Mouse (Mus musculus) heart, embryonic 11.5 days (tissue): ENCODE measurements around the gene Grm4. TPM values are rescaled to one million over a fixed set of nuclear protein-coding genes. Genes with fewer than 3 reads are reported as not detected.
"Not testable (repeated sequence)": the region's sequence is repeated elsewhere in the genome, so short reads cannot be mapped to it uniquely, and the experiment has no call there.

ENCODE experiments used
- ATAC-seq: fragments of 200-750 bp; cut with Nextera tagmentation; replicated peaks from 2 replicates; pipeline ENCODE4 v1.8.0; 2017; ENCODE audit warnings: moderate library complexity; ENCODE audit not compliant: insufficient number of reproducible peaks, low FRiP score, low TSS enrichment
- H3K27ac ChIP-seq: fragments of 300-500 bp; sonication (generic); 2 replicates; pipeline ENCODE4 v1.5.1; 2014; ENCODE audit warnings: mild to moderate bottlenecking, low read depth, low read length
- H3K27me3 ChIP-seq: fragments of 300-500 bp; sonication (generic); 2 replicates; pipeline ENCODE4 v1.6.1; 2014; ENCODE audit warnings: mild to moderate bottlenecking, low read length, mixed read lengths; ENCODE audit not compliant: control insufficient read depth, insufficient read depth
- H3K36me3 ChIP-seq: fragments of 300-500 bp; sonication (generic); 2 replicates; pipeline ENCODE4 v1.6.1; 2014; ENCODE audit warnings: mild to moderate bottlenecking, low read length, moderate library complexity, mixed read lengths; ENCODE audit not compliant: control insufficient read depth, insufficient read depth
- H3K4me1 ChIP-seq: fragments of 300-500 bp; sonication (generic); 2 replicates; pipeline ENCODE4 v1.6.1; 2014; ENCODE audit warnings: low read length; ENCODE audit not compliant: control insufficient read depth, insufficient read depth
- H3K4me2 ChIP-seq: fragments of 300-500 bp; sonication (generic); 2 replicates; pipeline ENCODE4 v1.6.1; 2014; ENCODE audit warnings: mild to moderate bottlenecking, moderate library complexity
- H3K4me3 ChIP-seq: fragments of 300-500 bp; sonication (generic); 2 replicates; pipeline ENCODE4 v1.5.1; 2014; ENCODE audit warnings: low read depth, low read length
- H3K9ac ChIP-seq: fragments of 300-500 bp; sonication (generic); 2 replicates; pipeline ENCODE4 v1.6.1; 2014; ENCODE audit warnings: mild to moderate bottlenecking, low read depth, low read length, moderate library complexity
- H3K9me3 ChIP-seq: fragments of 300-500 bp; sonication (generic); replicated peaks from 2 replicates; pipeline ENCODE4 v1.6.1; 2016; ENCODE audit warnings: low read length; ENCODE audit not compliant: control insufficient read depth
- WGBS: fragments of 180-500 bp; shearing (Covaris S2); extraction: QIAGEN DNeasy Blood & Tissue Kit; methylation state at CpG from one replicate; pipeline ENCODE4 v1.1.7; 2014; ENCODE audit not compliant: insufficient replicate concordance; 5-methylcytosine and 5-hydroxymethylcytosine counted together
- polyA plus RNA-seq: library from polyadenylated mRNA; unstranded; fragments of >200 nt; fragmentation: Nextera tagmentation; extraction: Ambion mirVana; gene quantifications from 2 replicates; pipeline ENCODE4 v1.2.1, GENCODE M21; 2014

The Grm4 gene
- polyA plus RNA-seq, 1 experiment from 2014 or later, result 0.07 TPM

DNA sequence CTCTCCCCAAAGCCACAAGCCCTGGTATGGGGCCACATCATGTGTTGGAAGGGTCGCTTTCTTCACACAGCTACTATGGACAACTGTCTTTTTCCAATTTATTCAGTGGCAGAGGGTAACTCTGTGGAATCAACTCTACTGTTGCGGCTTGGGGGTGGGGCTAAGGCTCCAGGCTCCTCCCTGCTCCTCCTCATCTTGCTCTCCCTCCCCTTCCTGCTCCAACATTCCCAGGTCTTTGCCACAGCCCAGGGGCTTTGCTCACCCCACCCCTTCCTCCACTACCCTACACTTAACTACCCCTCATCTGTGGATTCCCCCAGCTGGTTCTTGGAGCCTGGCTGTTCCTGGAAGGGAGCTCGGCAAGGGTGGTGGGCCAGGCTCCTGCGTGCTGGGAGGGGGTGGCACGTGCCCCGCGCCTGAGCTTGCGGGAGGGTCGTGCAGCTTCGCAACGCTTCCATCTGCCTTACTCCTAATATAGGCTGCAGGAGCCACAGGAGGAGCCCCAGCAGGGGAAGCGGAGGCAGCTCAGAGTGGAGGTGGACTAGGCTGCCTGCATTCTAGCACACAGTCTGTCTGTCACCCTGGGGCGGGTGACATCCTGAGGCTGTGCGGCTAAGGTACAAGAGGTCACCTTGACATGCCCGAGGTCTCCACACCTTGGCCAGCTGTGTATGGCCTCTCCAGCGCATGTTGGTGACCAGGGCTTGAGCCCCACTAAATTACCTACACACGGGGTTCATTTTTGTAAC lies 135.5 kb downstream of the Grm4 start:
- no peak overlapping the region for H3K9ac ChIP-seq
- no peak overlapping the region for H3K4me3 ChIP-seq
- H3K4me2 ChIP-seq, result peak overlapping the region; percentile 29
- no peaks in the 10 kb centered on the region for H3K9me3 ChIP-seq
- no peak overlapping the region for H3K27ac ChIP-seq
- H3K4me1 ChIP-seq, result peaks cover 9% of the 10 kb centered on the region
- H3K36me3 ChIP-seq, result no peaks in the 10 kb centered on the region
- peaks cover 12% of the 10 kb centered on the region; the same call in 1 of the 2 replicates for H3K27me3 ChIP-seq
- WGBS, result 28% methylated on average over 17 of the region's 17 CpGs
- ATAC-seq, result no peak; the same call in 1 of the 2 replicates

DNA sequence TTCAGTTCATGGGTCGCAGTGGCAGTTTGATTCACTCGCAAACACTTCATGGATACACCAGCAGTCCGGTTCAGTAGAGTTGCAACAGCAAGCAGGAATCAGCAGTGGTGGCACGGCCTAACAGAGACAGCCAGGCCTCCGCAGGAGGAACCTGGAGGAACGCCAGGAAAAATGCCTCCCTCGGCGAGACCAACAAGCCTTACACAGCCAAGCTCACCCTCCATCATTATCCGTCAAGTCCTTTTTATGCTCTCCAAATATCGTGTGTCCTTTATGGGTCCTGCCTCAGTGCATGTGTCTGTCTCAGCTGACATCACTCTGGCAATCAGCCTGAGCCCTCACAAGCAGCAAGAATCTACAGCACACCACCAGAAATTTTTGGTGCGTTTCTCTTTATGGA lies 138.3 kb downstream of the Grm4 start:
- Histone ChIP-seq H3K4me1 (peaks cover 9% of the 10 kb centered on the region), H3K27ac (no peak overlapping the region), H3K9ac (no peak overlapping the region), H3K4me2 (no peak overlapping the region), H3K4me3 (no peak overlapping the region), H3K36me3 (no peaks in the 10 kb centered on the region), H3K9me3 (no peaks in the 10 kb centered on the region), H3K27me3 (peaks cover 18% of the 10 kb centered on the region)
- WGBS, result 79% methylated on average over 11 of the region's 11 CpGs
- no peak for ATAC-seq

DNA sequence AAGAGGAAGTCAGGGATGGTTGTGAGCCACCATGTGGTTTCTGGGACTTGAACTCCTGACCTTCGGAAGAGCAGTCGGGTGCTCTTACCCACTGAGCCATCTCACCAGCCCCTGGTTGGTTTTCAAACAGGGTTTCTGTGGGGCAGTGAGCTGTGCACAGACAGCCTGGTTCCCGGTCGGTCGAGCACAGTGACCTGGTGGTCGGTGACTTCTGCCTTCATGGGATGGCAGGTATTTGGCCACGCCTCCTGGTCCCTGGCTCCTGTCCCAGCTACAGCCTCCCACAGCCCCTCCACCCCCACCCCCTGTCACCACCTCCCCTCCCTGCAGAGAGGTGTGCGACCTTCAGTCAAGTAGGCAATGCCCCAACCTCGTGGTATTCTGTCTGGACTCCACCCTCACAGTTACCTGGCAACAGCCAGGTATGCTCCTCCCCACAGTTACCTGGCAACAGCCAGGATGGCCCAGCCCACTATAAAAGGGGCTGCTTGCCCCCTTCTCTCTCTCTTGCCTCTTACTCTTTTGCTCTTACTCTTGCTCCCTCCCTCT lies 140.2 kb downstream of the Grm4 start:
- WGBS, result 56% methylated on average over 9 of the region's 9 CpGs
- not testable (repeated sequence) for H3K36me3 ChIP-seq, H3K27ac ChIP-seq, H3K9me3 ChIP-seq, ATAC-seq, H3K4me3 ChIP-seq, H3K4me1 ChIP-seq, H3K4me2 ChIP-seq, H3K9ac ChIP-seq
- H3K27me3 ChIP-seq, result peaks cover 15% of the 10 kb centered on the region

DNA sequence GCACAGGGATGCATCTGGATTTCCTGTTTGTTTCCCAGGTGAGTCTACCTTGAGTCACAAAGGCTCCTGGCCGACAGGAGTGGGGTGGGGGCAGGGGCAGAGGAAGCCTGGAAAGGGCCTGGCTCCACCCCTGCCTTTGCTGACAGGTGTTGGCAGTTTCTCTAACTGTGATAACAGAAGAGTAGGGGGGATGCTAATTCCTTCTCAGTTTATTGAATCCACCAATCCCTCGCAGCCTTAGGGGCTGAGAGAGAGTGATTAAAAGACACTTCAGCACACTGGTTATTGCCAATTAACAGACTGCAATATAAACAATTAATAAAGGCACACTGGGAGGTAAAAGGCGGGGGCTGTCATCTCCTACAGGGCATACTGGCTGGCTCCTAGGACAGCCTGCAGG lies 142.2 kb downstream of the Grm4 start:
- no peaks in the 10 kb centered on the region for H3K4me1 ChIP-seq
- H3K27me3 ChIP-seq, result peaks cover 12% of the 10 kb centered on the region
- 21% methylated on average over 3 of the region's 3 CpGs for WGBS
- H3K27ac ChIP-seq, result no peak overlapping the region
- H3K4me2 ChIP-seq, result no peak overlapping the region
- no peaks in the 10 kb centered on the region for H3K36me3 ChIP-seq
- ATAC-seq, result no peak
- H3K9me3 ChIP-seq, result peaks cover 4% of the 10 kb centered on the region
- H3K9ac ChIP-seq, result no peak overlapping the region
- no peak overlapping the region for H3K4me3 ChIP-seq

DNA sequence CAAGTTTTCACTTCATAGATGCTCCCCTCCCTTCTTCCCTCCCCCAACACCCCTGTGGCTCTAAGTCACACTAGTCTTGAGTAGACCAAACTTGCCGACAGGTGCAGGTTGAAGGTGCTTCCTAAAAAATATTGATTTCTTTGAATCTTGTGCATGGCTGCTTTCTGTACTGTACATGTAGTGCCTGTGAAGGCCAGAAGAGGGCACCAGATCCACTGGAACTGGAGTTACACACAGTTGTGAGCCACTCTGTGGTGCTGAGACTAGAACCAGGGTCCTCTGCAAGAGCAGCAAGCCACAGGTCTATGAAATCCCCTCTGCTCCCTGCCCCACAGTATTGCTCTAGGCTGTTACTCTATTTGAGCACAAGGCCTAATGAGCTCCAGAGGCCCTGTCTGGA lies 144.1 kb downstream of the Grm4 start:
- no peak for ATAC-seq
- Histone ChIP-seq H3K9ac (no peak overlapping the region), H3K4me2 (no peak overlapping the region), H3K36me3 (no peaks in the 10 kb centered on the region), H3K27me3 (peaks cover 9% of the 10 kb centered on the region; the same call in 1 of the 2 replicates), H3K9me3 (peaks cover 4% of the 10 kb centered on the region), H3K27ac (no peak overlapping the region), H3K4me3 (no peak overlapping the region), H3K4me1 (peaks cover 6% of the 10 kb centered on the region; the same call in 1 of the 2 replicates)
- WGBS, result 90% methylated on average over 1 of the region's 1 CpGs

DNA sequence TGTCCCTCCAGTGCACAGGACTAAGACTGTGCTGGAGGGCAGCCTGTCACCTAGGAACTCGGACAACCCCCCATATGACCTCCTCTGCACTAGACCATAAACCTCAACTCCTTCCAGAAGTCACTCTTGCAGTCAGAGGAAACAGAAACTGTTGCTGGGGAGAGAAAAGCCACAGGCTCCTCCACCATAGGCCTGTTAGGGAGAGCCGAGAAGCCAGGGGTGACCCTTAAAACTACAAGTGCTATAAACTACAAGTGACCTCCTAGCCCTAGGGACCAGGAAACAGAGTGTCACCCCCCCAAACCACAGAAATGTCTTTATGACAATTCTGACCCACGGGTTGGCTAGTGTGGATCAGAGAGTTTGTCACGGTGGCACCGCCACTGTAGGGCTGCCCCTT lies 145.7 kb downstream of the Grm4 start:
- Histone ChIP-seq H3K9ac (no peak overlapping the region), H3K27ac (no peak overlapping the region), H3K4me1 (peaks cover 6% of the 10 kb centered on the region; the same call in 1 of the 2 replicates), H3K4me3 (no peak overlapping the region), H3K27me3 (peaks cover 9% of the 10 kb centered on the region; the same call in 1 of the 2 replicates), H3K4me2 (no peak overlapping the region), H3K36me3 (no peaks in the 10 kb centered on the region), H3K9me3 (peaks cover 4% of the 10 kb centered on the region)
- WGBS, result 75% methylated on average over 5 of the region's 5 CpGs
- no peak for ATAC-seq

Other genes with a start within 250 kb of the Grm4 start
- 261 and 278 TPM in 2 replicates for gene Hmga1, start 35.1 kb upstream of the Grm4 start, polyA plus RNA-seq
- 18.1 and 18.3 TPM in 2 replicates for gene AI413582, start 44.4 kb upstream of the Grm4 start, polyA plus RNA-seq
- gene Nudt3, start 102.1 kb upstream of the Grm4 start, polyA plus RNA-seq, result 38.8 and 47.4 TPM in 2 replicates
- not detected in 2 replicates for gene RPS10-NUDT3, start 113.8 kb upstream of the Grm4 start, polyA plus RNA-seq
- gene Rps10, start 115.3 kb upstream of the Grm4 start, polyA plus RNA-seq, result 659 and 724 TPM in 2 replicates
- 2.5 and 2.9 TPM in 2 replicates for gene Pacsin1, start 134.1 kb upstream of the Grm4 start, polyA plus RNA-seq
- 0.25 and 0.26 TPM in 2 replicates for gene Spdef, start 207.6 kb upstream of the Grm4 start, polyA plus RNA-seq